Mouse (Mus musculus) bone marrow, adult 2 months (tissue): ENCODE results near the gene Myh14. TPM values are rescaled to one million over a fixed set of nuclear protein-coding genes. Genes with fewer than 3 reads are reported as not detected.
A peak's percentile ranks its signal among the peaks of the same experiment; 100 is the strongest.

Experiments
- H3K27ac ChIP-seq: fragments of 200-500 bp; 2 replicates; pipeline ENCODE4 v1.5.1; 2012; ENCODE audit warnings: low read depth, mild to moderate bottlenecking, control low read depth, inconsistent platforms, low read length; ENCODE audit not compliant: control insufficient read depth, poor library complexity, insufficient read depth
- H3K4me1 ChIP-seq: fragments of 200-500 bp; 2 replicates; pipeline ENCODE4 v1.6.1; 2011; ENCODE audit warnings: low read length; ENCODE audit not compliant: control insufficient read depth, insufficient read depth
- H3K4me3 ChIP-seq: fragments of 200-500 bp; replicated peaks from 2 replicates; pipeline ENCODE3; 2011; ENCODE audit warnings: mild to moderate bottlenecking, low read depth, low read length, control low read depth; ENCODE audit not compliant: control insufficient read depth
- CTCF ChIP-seq: fragments of 200-500 bp; IDR thresholded peaks from 2 replicates; pipeline ENCODE4 v1.5.1; 2011; ENCODE audit warnings: low read length, control low read depth; ENCODE audit not compliant: control insufficient read depth, insufficient read depth
- POLR2A ChIP-seq: fragments of 200-500 bp; IDR thresholded peaks from 2 replicates; pipeline ENCODE4 v1.6.1; 2011; ENCODE audit warnings: low read depth, mild to moderate bottlenecking, control low read depth, low read length, borderline replicate concordance; ENCODE audit not compliant: control insufficient read depth
- WGBS: fragments of 180-500 bp; shearing (Covaris S2); methylation state at CpG from one replicate; pipeline ENCODE4 v1.1.7; 2018; 5-methylcytosine and 5-hydroxymethylcytosine counted together
- polyA plus RNA-seq: library from polyadenylated mRNA; stranded (reverse); fragments of >200 nt; gene quantifications from 2 replicates; pipeline ENCODE4 v1.2.4, GENCODE M21; 2011; ENCODE audit warnings: low replicate concordance; ENCODE audit not compliant: missing spikeins, insufficient read depth, insufficient read length

Myh14 gene
- polyA plus RNA-seq, 1 experiment, result not detected

- TF ChIP-seq POLR2A (0 out of 2 replicates have a peak, but pooled peaks have one; percentile 19), CTCF (no peak)
- H3K4me1 ChIP-seq, result peaks cover 1% of the 10 kb centered on the region
- under 1% methylated on average over 33 of the region's 33 CpGs for WGBS
- H3K4me3 ChIP-seq, result peak overlapping the region; percentile 72
- no peak overlapping the region for H3K27ac ChIP-seq
These were observed 81.5 kb downstream of the Myh14 start for GRCm38 (mm10) chr7:44589149-44589548.

GRCm38 (mm10) chr7:44588338-44588737 lies 82.3 kb downstream of the Myh14 start:
- no peak overlapping the region for H3K4me3 ChIP-seq
- 11% methylated on average over 12 of the region's 12 CpGs for WGBS
- H3K4me1 ChIP-seq, result peaks cover 1% of the 10 kb centered on the region
- no peak overlapping the region for H3K27ac ChIP-seq
- TF ChIP-seq POLR2A, result no peak
- TF ChIP-seq CTCF, result no peak

GRCm38 (mm10) chr7:44587676-44588075 lies 83.0 kb downstream of the Myh14 start:
- Histone ChIP-seq H3K4me1 (peaks cover 2% of the 10 kb centered on the region), H3K27ac (no peak overlapping the region), H3K4me3 (no peak overlapping the region)
- WGBS, result 37% methylated on average over 6 of the region's 6 CpGs
- TF ChIP-seq POLR2A, result no peak
- no peak for TF ChIP-seq CTCF

- peak; percentile 11; the same call in 1 of the 2 replicates for TF ChIP-seq POLR2A
- no peak for TF ChIP-seq CTCF
- WGBS, result 4% methylated on average over 18 of the region's 18 CpGs
- Histone ChIP-seq H3K4me1 (peaks cover 3% of the 10 kb centered on the region), H3K4me3 (no peak overlapping the region), H3K27ac (no peak overlapping the region)
These were observed 83.7 kb downstream of the Myh14 start for GRCm38 (mm10) chr7:44586930-44587329.

- Histone ChIP-seq H3K27ac (no peak overlapping the region), H3K4me1 (peaks cover 3% of the 10 kb centered on the region), H3K4me3 (no peak overlapping the region)
- no peak for TF ChIP-seq POLR2A
- TF ChIP-seq CTCF, result no peak
- WGBS, result 22% methylated on average over 19 of the region's 19 CpGs
These were observed 84.1 kb downstream of the Myh14 start for GRCm38 (mm10) chr7:44586518-44586917.

GRCm38 (mm10) chr7:44585606-44586005 lies 85.0 kb downstream of the Myh14 start:
- WGBS, result 90% methylated on average over 6 of the region's 6 CpGs
- Histone ChIP-seq H3K4me3 (no peak overlapping the region), H3K4me1 (peaks cover 3% of the 10 kb centered on the region), H3K27ac (no peak overlapping the region)
- no peak for TF ChIP-seq CTCF
- no peak for TF ChIP-seq POLR2A

GRCm38 (mm10) chr7:44584921-44585320 lies 85.7 kb downstream of the Myh14 start:
- Histone ChIP-seq H3K4me3 (no peak overlapping the region), H3K4me1 (peaks cover 3% of the 10 kb centered on the region), H3K27ac (no peak overlapping the region)
- WGBS, result 86% methylated on average over 6 of the region's 6 CpGs
- TF ChIP-seq POLR2A, result no peak
- no peak for TF ChIP-seq CTCF

- WGBS, result 41% methylated on average over 4 of the region's 4 CpGs
- Histone ChIP-seq H3K4me1 (peaks cover 2% of the 10 kb centered on the region), H3K27ac (no peak overlapping the region), H3K4me3 (no peak overlapping the region)
- TF ChIP-seq CTCF, result no peak
- no peak for TF ChIP-seq POLR2A
These were observed 86.3 kb downstream of the Myh14 start for GRCm38 (mm10) chr7:44584265-44584804.

- H3K4me3 ChIP-seq, result no peak overlapping the region
- WGBS, result 58% methylated on average over 1 of the region's 1 CpGs
- peaks cover 2% of the 10 kb centered on the region for H3K4me1 ChIP-seq
- TF ChIP-seq CTCF (no peak), POLR2A (no peak)
- H3K27ac ChIP-seq, result no peak overlapping the region
These were observed 87.5 kb downstream of the Myh14 start for GRCm38 (mm10) chr7:44583146-44583545.
